Mouse (Mus musculus) liver, adult 2 months (tissue): ENCODE measurements around the gene Spag5. TPM values are rescaled to one million over a fixed set of nuclear protein-coding genes. Genes with fewer than 3 reads are reported as not detected.

ENCODE experiments used
- DNase-seq: peaks from one replicate; pipeline ENCODE4 v3.0.0-alpha.2; 2011; ENCODE audit warnings: low read depth, low spot score; ENCODE audit errors: extremely low read depth
- H3K27ac ChIP-seq: fragments of 200-500 bp; replicated peaks from 2 replicates; pipeline ENCODE4 v1.5.1; 2012; ENCODE audit warnings: low read depth, mild to moderate bottlenecking, control low read depth, inconsistent platforms, low read length; ENCODE audit not compliant: insufficient read depth
- H3K27me3 ChIP-seq: fragments of 200-500 bp; 2 replicates; pipeline ENCODE4 v1.6.1; 2012; ENCODE audit warnings: mild to moderate bottlenecking, moderate library complexity, low read length, inconsistent platforms; ENCODE audit not compliant: control insufficient read depth, insufficient read depth
- H3K36me3 ChIP-seq: fragments of 200-500 bp; 2 replicates; pipeline ENCODE4 v1.6.1; 2012; ENCODE audit warnings: low read length, inconsistent platforms; ENCODE audit not compliant: control insufficient read depth, insufficient read depth
- H3K4me1 ChIP-seq: fragments of 200-500 bp; 2 replicates; pipeline ENCODE4 v1.6.1; 2011; ENCODE audit warnings: low read length; ENCODE audit not compliant: control insufficient read depth, insufficient read depth
- H3K4me3 ChIP-seq: fragments of 200-500 bp; 2 replicates; pipeline ENCODE4 v1.5.1; 2011; ENCODE audit warnings: low read depth, mild to moderate bottlenecking, control low read depth, low read length, moderate library complexity; ENCODE audit not compliant: insufficient read depth
- H3K79me2 ChIP-seq: fragments of 200-500 bp; 2 replicates; pipeline ENCODE4 v1.6.1; 2012; ENCODE audit warnings: inconsistent platforms, mild to moderate bottlenecking, low read length, moderate library complexity; ENCODE audit not compliant: control insufficient read depth, insufficient read depth
- H3K9ac ChIP-seq: fragments of 200-500 bp; 2 replicates; pipeline ENCODE4 v1.6.1; 2012; ENCODE audit warnings: low read depth, mild to moderate bottlenecking, control low read depth, inconsistent platforms, low read length
- CTCF ChIP-seq: fragments of 200-500 bp; IDR thresholded peaks from 2 replicates; pipeline ENCODE4 v1.5.1; 2011; ENCODE audit warnings: low read depth, low read length, control low read depth
- POLR2A ChIP-seq: fragments of 200-500 bp; IDR thresholded peaks from 2 replicates; pipeline ENCODE4 v1.6.1; 2011; ENCODE audit warnings: low read length, control low read depth; ENCODE audit not compliant: insufficient read depth; ENCODE audit errors: extremely low read depth
- WGBS: fragments of 180-500 bp; shearing (Covaris S2); methylation state at CpG from one replicate; pipeline ENCODE4 v1.1.7; 2018; 5-methylcytosine and 5-hydroxymethylcytosine counted together
- polyA plus RNA-seq: library from polyadenylated mRNA; depleted of rRNA; stranded (reverse); fragments of >200 nt; gene quantifications from 2 replicates; pipeline ENCODE4 v1.2.3, GENCODE M21; 2012
- total RNA-seq: library from RNA; depleted of rRNA; stranded (reverse); fragments of >200 nt; gene quantifications from 2 replicates; pipeline ENCODE4 v1.2.3, GENCODE M21; 2014

Gene Spag5
- total and polyA plus RNA-seq, 2 experiments, result 0.15 to 0.83 TPM

DNA sequence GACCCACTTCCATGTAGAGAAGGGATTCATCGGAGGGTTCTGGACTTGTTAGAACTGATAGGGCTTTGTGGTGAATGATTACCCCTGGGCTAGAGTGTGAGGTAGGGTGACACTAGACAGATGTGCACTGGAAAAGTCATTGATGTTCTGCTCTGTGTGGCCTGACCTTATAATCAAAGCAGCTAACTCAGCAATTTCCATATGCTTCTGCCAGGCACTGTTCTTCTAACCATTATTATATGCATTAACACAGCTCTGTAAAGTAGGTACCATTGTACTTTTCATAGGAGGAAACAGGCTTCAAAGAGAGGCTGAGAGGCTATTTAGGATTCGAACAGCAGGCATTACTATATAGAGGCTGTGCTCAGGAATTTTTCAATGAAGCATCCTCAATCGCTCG lies 25.9 kb downstream of the Spag5 start:
- peaks cover 3% of the 10 kb centered on the region; the same call in 1 of the 2 replicates for H3K79me2 ChIP-seq
- no peak overlapping the region for H3K9ac ChIP-seq
- H3K4me1 ChIP-seq, result peaks cover 6% of the 10 kb centered on the region
- DNase-seq, result no peak
- H3K27me3 ChIP-seq, result no peaks in the 10 kb centered on the region
- H3K27ac ChIP-seq, result no peak overlapping the region
- no peaks in the 10 kb centered on the region for H3K36me3 ChIP-seq
- 88% methylated on average over 4 of the region's 4 CpGs for WGBS
- TF ChIP-seq CTCF (no peak), POLR2A (no peak)
- no peak overlapping the region for H3K4me3 ChIP-seq

DNA sequence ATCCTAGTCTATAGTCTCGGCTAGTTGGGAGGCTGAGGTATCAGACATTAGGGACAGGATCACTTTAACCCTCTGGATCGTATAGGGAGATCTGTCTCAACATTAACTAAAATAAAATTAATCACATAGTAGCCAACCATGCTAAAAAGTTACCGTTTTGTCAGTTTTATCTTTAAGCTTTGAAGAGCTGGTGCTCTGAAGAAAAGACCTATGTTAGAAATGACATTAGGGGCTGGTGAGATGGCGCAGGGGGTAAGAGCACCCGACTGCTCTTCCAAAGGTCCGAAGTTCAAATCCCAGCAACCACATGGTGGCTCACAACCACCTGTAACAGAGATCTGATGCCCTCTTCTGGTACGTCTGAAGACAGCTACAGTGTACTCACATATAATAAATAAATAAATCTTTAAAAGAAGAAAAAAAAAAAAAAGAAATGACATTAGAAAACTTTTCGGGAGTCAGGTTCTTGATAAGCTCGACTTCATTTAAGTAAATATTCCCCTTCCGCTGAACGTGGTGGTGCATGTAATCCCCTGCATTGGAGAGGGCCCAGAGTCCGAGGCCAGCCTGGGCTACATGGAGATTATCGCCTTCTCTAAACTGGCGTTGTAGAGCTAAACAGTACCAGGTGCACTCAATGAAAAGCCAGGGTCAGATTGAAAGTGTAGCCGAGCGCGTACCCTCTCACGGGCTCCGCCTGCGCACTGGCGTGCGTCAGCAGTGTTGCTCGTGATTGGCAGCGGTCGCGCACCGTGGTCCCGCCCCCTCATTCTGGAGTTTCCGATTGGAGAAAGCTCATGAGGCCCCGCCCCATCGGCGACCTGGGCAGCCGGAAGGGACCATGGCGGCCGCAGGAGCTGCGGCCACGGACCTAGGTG lies 26.5 kb downstream of the Spag5 start, which contains the start of gene Pigs:
Gene Pigs, plus strand, starts transcription at position 782 of the 878 bp plus-strand sequence.
- peak; percentile 84 for DNase-seq
- H3K4me3 ChIP-seq, result peak within 1 kb of the TSS; percentile 79
- H3K9ac ChIP-seq, result peak within 1 kb of the TSS; percentile 84
- 0 out of 2 replicates have a peak, but pooled peaks cover under 1% of the 10 kb centered on the region for H3K36me3 ChIP-seq
- H3K79me2 ChIP-seq, result peaks cover 3% of the 10 kb centered on the region; the same call in 1 of the 2 replicates
- H3K27ac ChIP-seq, result peak within 1 kb of the TSS; percentile 62
- WGBS, result 9% methylated on average over 37 of the region's 37 CpGs
- TF ChIP-seq CTCF, result 0 out of 2 replicates have a peak, but pooled peaks have one; percentile 5
- peak; percentile 82 for TF ChIP-seq POLR2A
- H3K27me3 ChIP-seq, result no peaks in the 10 kb centered on the region
- H3K4me1 ChIP-seq, result peaks cover 6% of the 10 kb centered on the region

DNA sequence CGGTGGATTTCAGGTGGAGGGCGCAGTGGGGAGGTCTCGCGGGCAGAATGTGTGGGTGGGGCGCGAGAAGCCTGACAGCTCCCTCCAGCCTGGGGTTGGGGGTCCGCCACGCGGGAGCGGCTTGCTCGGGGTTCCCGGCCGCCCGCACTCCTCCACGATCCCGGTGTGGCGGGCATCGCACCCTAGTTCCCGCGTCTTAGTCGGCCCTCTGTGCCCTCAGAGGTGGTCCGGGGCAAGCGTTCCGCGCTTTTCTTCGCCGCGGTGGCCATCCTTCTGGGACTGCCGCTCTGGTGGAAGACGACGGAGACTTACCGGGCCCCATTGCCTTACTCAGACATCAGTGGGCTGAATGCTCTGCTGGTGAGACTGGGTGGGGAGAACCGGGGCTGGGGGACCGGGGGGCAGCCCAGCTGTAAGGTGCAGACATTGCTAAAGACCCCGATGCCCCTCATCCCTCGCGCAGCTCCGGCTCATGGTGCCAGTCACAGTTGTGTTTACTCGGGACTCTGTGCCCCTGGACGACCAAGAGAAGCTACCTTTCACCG lies 27.3 kb downstream of the Spag5 start:
- peak overlapping the region; percentile 30; the same call in 1 of the 2 replicates for H3K27ac ChIP-seq
- under 1% methylated on average over 41 of the region's 41 CpGs for WGBS
- H3K4me3 ChIP-seq, result peak overlapping the region; percentile 79
- peak overlapping the region; percentile 84 for H3K9ac ChIP-seq
- TF ChIP-seq POLR2A, result no peak
- no peak for TF ChIP-seq CTCF
- no peak for DNase-seq
- H3K79me2 ChIP-seq, result peaks cover 3% of the 10 kb centered on the region; the same call in 1 of the 2 replicates
- peaks cover 4% of the 10 kb centered on the region; the same call in 1 of the 2 replicates for H3K4me1 ChIP-seq
- 0 out of 2 replicates have a peak, but pooled peaks cover 2% of the 10 kb centered on the region for H3K36me3 ChIP-seq
- H3K27me3 ChIP-seq, result no peaks in the 10 kb centered on the region

DNA sequence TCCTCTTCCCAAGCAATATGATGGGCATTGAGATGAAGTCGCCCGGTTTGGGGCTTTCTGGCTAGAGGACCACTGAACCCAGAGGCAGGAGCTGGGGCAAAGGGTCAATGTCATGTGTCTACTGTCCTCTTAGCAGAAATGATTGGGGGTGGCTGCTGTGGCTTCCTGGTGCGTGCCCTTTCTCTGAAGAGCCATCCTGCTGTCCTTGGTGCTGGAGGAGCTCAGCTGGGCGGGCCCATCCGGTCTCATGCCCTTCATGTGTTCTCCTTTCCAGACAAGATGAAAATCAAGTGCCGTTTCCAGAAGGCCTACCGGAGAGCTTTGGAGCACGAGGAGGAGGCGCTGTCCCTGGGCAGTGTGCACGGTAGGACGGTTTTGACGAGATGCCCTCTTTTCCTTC lies 31.3 kb downstream of the Spag5 start:
- no peak overlapping the region for H3K9ac ChIP-seq
- no peaks in the 10 kb centered on the region for H3K27me3 ChIP-seq
- H3K79me2 ChIP-seq, result peaks cover 3% of the 10 kb centered on the region; the same call in 1 of the 2 replicates
- H3K36me3 ChIP-seq, result peaks cover 10% of the 10 kb centered on the region; the same call in 1 of the 2 replicates
- WGBS, result 97% methylated on average over 12 of the region's 12 CpGs
- no peak overlapping the region for H3K4me3 ChIP-seq
- no peak for DNase-seq
- TF ChIP-seq CTCF (no peak), POLR2A (no peak)
- H3K27ac ChIP-seq, result no peak overlapping the region
- H3K4me1 ChIP-seq, result peaks cover 4% of the 10 kb centered on the region; the same call in 1 of the 2 replicates

DNA sequence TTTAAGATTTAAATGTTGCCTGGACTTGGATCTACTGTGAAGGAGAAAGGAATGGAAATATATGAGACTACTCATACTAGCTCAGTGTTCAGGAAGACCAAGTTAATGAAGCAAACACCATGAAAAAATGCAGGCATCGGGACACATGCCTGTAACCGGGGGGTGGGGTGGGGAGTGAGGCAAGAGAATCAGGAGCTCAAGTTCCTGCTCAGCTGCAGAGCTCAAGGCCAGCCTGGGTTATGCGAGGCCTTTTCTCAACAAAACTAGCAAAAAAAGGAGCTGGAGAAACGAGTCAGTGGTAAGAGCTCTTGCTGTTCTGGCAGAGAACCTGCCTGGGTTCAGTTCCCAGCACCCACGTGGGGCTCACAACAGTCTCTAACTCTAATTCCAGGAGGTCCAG lies 32.7 kb downstream of the Spag5 start:
- peaks cover 3% of the 10 kb centered on the region; the same call in 1 of the 2 replicates for H3K79me2 ChIP-seq
- no peak overlapping the region for H3K9ac ChIP-seq
- no peak for DNase-seq
- WGBS, result 95% methylated on average over 5 of the region's 5 CpGs
- H3K4me1 ChIP-seq, result peaks cover 2% of the 10 kb centered on the region; the same call in 1 of the 2 replicates
- H3K27ac ChIP-seq, result no peak overlapping the region
- no peaks in the 10 kb centered on the region for H3K27me3 ChIP-seq
- H3K4me3 ChIP-seq, result no peak overlapping the region
- peaks cover 14% of the 10 kb centered on the region for H3K36me3 ChIP-seq
- no peak for TF ChIP-seq CTCF
- TF ChIP-seq POLR2A, result no peak
